Mouse (Mus musculus): ENCODE measurements around the gene Pmvk.

DNA sequence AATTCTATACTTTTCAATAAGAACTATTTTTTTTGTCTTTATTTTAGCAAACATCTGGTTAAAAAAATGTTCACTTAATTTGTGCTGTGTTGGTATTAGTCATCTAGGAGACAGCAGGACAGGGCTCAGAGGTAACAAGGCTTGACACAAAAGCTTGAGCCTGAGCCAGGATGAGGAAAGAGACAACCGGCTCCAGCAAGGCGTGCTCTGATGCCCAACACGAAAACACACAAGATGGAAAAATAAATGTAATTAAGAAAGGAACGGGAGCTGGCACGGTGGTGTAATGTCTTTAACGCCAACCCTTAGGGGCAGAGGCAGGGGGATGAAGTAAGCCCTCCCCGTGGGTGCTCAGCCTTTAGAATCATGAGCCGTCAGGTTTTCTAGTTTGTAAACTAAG lies 31.8 kb downstream of the Pmvk start:
- no peak for TF ChIP-seq POLR2A (IDR thresholded peaks at IDR 0.05; ENCODE audit: extremely low read depth, insufficient read depth, low read length)
- no peak for TF ChIP-seq CTCF (IDR thresholded peaks at IDR 0.05; ENCODE audit: extremely low read depth, insufficient read depth, low read length)
